Mouse (Mus musculus) kidney, postnatal 14 days (tissue): ENCODE measurements around the gene Hba-x.

Source experiments
- DNase-seq: peaks from one replicate; pipeline ENCODE4 v3.0.0; 2022; ENCODE audit warnings: mixed read lengths

Gene Hba-x

GRCm38 (mm10) chr11:32276347-32276746 is at the start of gene Hba-x:
Gene Hba-x (plus strand): TSS chr11:32276400.
- DNase-seq = no peak

GRCm38 (mm10) chr11:32227041-32227440 is 49.2 kb upstream of the Hba-x start:
- no peak for DNase-seq

GRCm38 (mm10) chr11:32227555-32227954 is 48.6 kb upstream of the Hba-x start:
- DNase-seq = no peak

GRCm38 (mm10) chr11:32228292-32228845 is 47.8 kb upstream of the Hba-x start:
- no peak for DNase-seq

GRCm38 (mm10) chr11:32230220-32230619 is 46.0 kb upstream of the Hba-x start:
- DNase-seq = no peak

GRCm38 (mm10) chr11:32231125-32231524 is 45.1 kb upstream of the Hba-x start:
- DNase-seq = no peak

GRCm38 (mm10) chr11:32232848-32233247 is 43.4 kb upstream of the Hba-x start:
- DNase-seq = no peak

- no peak for DNase-seq
These were observed 42.3 kb upstream of the Hba-x start for GRCm38 (mm10) chr11:32233895-32234294.

GRCm38 (mm10) chr11:32234816-32235485 is 41.2 kb upstream of the Hba-x start:
- no peak for DNase-seq

- DNase-seq = peak; percentile 91
These were observed 40.6 kb upstream of the Hba-x start for GRCm38 (mm10) chr11:32235646-32236045.

GRCm38 (mm10) chr11:32236132-32236531 is 40.1 kb upstream of the Hba-x start:
- DNase-seq = no peak

GRCm38 (mm10) chr11:32236712-32237410 is 39.3 kb upstream of the Hba-x start:
- peak; percentile 71 for DNase-seq

- no peak for DNase-seq
These were observed 38.8 kb upstream of the Hba-x start for GRCm38 (mm10) chr11:32237411-32237795.

- DNase-seq = peak; percentile 83
These were observed 37.9 kb upstream of the Hba-x start for GRCm38 (mm10) chr11:32238093-32238860.

GRCm38 (mm10) chr11:32241391-32241790 is 34.8 kb upstream of the Hba-x start:
- peak; percentile 25 for DNase-seq

GRCm38 (mm10) chr11:32242209-32242608 is 34.0 kb upstream of the Hba-x start:
- no peak for DNase-seq

- peak; percentile 54 for DNase-seq
These were observed 32.8 kb upstream of the Hba-x start for GRCm38 (mm10) chr11:32243205-32243955.

- no peak for DNase-seq
These were observed 32.1 kb upstream of the Hba-x start for GRCm38 (mm10) chr11:32244064-32244463.

- DNase-seq = no peak
These were observed 31.6 kb upstream of the Hba-x start for GRCm38 (mm10) chr11:32244617-32245016.

GRCm38 (mm10) chr11:32245614-32246013 is 30.6 kb upstream of the Hba-x start:
- DNase-seq = no peak

- no peak for DNase-seq
These were observed 29.1 kb upstream of the Hba-x start for GRCm38 (mm10) chr11:32247068-32247467.

- no peak for DNase-seq
These were observed 27.9 kb upstream of the Hba-x start for GRCm38 (mm10) chr11:32248350-32248749.
